Mouse (Mus musculus): ENCODE data around the gene Ptprn2. TPM values are rescaled to one million over a fixed set of nuclear protein-coding genes. Genes with fewer than 3 reads are reported as not detected.

Gene Ptprn2
- polyA plus RNA-seq, 1 experiment from 2014 or later, result 0.08 TPM

DNA sequence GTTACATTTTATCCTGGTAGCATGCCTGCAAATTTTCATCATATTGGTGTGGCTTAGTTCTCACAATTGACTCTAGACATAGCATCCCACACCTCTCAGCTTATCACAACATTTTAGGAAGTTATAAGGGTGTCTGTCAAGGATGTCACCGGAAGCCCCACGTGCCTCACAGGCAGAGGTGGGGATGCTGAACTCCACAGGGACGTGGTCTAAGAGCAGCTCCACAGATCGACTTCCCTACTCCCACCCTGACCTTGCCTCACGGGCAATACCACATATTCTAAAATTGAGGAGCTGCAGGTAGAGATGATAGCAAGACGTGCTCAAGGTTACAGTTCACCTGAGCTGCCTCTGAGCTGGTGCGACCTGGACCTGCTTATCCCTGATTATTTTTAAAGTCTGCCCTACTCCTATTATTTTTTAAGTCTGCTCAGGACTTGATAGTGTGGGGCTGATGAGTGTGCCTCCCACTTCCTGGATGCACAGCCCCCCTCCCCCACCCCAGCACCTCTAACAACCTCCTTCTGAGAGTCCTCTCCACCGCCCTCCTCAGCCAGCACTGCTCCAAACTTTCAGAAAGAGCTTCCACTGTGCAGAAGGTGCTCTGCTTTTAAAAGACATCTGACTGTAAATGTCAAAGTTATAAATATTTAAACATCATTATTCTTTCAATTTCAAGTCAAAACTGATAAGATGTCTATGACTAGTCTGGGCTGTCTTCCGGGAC, 672.3 kb downstream of the Ptprn2 start:
- Histone ChIP-seq H3K27me3 (ENCODE audit: control insufficient read depth, insufficient read depth, low read length) (peaks cover 96% of the 10 kb centered on the region), H3K27ac (ENCODE audit: low read depth, low read length) (no peak overlapping the region), H3K4me2 (replicated peaks; ENCODE audit: low read depth, low read length) (no peak overlapping the region), H3K9ac (ENCODE audit: low read depth, low read length) (no peak overlapping the region), H3K36me3 (ENCODE audit: control insufficient read depth, insufficient read depth, low read length) (no peaks in the 10 kb centered on the region), H3K9me3 (ENCODE audit: control insufficient read depth, low read length) (no peaks in the 10 kb centered on the region), H3K4me1 (ENCODE audit: control insufficient read depth, insufficient read depth, low read length) (no peaks in the 10 kb centered on the region), H3K4me3 (ENCODE audit: low read length) (no peak overlapping the region)
- 16% methylated on average over 9 of the region's 9 CpGs for WGBS
- no peak for ATAC-seq (ENCODE audit: low FRiP score, low TSS enrichment)

- no peaks in the 10 kb centered on the region for H3K9me3 ChIP-seq (ENCODE audit: control insufficient read depth, low read length)
- H3K4me2 ChIP-seq (replicated peaks; ENCODE audit: low read depth, low read length), result peak overlapping the region; percentile 31; the same call in 1 of the 2 replicates
- peaks cover 90% of the 10 kb centered on the region for H3K27me3 ChIP-seq (ENCODE audit: control insufficient read depth, insufficient read depth, low read length)
- H3K4me1 ChIP-seq (ENCODE audit: control insufficient read depth, insufficient read depth, low read length), result no peaks in the 10 kb centered on the region
- peak overlapping the region; percentile 17; the same call in 1 of the 2 replicates for H3K4me3 ChIP-seq (ENCODE audit: low read length)
- peak; percentile 13; the same call in 1 of the 2 replicates for ATAC-seq (ENCODE audit: low FRiP score, low TSS enrichment)
- 6% methylated on average over 17 of the region's 17 CpGs for WGBS
- no peaks in the 10 kb centered on the region for H3K36me3 ChIP-seq (ENCODE audit: control insufficient read depth, insufficient read depth, low read length)
- no peak overlapping the region for H3K27ac ChIP-seq (ENCODE audit: low read depth, low read length)
- no peak overlapping the region for H3K9ac ChIP-seq (ENCODE audit: low read depth, low read length)
Measured at GRCm38 (mm10) chr12:117158950-117159668, 673.6 kb downstream of the Ptprn2 start.

DNA sequence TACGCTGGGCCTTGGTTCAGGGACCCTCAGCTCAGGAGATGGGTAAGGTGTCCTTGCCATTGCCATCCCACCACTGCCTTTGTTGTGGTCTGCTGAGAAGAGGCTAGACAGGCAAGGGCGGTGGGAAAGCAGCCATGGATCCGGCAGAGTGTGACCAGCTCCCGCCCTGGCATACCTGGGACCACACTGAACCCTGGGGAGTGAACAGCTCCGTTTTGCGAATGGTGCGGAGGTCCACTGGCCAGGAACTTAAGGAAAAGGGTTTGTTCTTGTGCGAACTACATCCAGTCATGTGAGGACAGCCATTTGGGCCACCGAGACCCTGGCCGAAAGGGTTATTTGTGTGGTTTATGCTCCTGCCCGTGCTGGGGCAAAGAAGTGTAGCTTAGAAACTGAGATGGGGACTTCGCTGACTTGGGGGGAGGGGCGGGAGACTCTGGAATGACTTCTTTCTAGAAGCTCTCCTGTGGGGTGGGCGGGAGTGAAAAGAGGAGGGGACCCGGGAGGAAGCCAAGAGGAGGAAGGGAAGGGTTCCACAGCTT, 674.2 kb downstream of the Ptprn2 start:
- H3K4me3 ChIP-seq (ENCODE audit: low read length), result peak overlapping the region; percentile 17
- WGBS, result 4% methylated on average over 15 of the region's 15 CpGs
- no peak overlapping the region for H3K9ac ChIP-seq (ENCODE audit: low read depth, low read length)
- peak overlapping the region; percentile 31 for H3K4me2 ChIP-seq (replicated peaks; ENCODE audit: low read depth, low read length)
- peaks cover 86% of the 10 kb centered on the region for H3K27me3 ChIP-seq (ENCODE audit: control insufficient read depth, insufficient read depth, low read length)
- H3K36me3 ChIP-seq (ENCODE audit: control insufficient read depth, insufficient read depth, low read length), result no peaks in the 10 kb centered on the region
- ATAC-seq (ENCODE audit: low FRiP score, low TSS enrichment), result peak; percentile 33
- H3K27ac ChIP-seq (ENCODE audit: low read depth, low read length), result no peak overlapping the region
- no peaks in the 10 kb centered on the region for H3K9me3 ChIP-seq (ENCODE audit: control insufficient read depth, low read length)
- H3K4me1 ChIP-seq (ENCODE audit: control insufficient read depth, insufficient read depth, low read length), result no peaks in the 10 kb centered on the region

DNA sequence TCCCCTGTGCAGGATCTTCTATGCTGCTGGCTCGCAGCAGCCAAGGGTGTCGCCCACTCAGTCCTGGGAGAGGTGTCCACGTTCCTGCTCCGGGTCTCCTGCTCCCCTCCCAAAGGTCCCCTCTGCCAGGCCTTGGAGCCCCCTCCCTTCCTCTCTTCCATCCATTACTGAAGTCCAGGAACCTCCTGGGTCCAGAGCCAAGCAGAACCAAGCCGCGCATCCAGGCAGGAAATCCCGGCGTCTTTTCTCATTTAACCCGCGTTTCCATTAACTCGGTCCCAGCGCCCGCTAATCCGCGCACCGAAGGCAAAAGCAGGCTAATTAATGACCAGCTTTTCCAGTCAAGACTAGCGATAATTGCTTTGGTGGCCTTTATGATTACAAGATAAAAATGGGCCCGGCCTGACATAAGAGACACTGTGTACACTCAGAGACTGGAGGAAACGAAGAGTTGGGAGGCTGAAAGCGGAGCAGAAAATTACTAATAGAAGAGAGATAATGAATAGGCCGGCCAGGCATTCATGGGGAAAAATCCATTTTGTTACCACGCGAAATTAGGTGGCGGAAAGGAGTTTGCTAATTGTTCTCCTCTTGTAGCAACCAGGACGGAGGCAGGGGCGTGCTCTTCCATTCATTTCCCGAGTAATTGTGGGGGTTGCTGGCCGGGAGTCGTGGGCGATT, 674.8 kb downstream of the Ptprn2 start:
- peak; percentile 46 for ATAC-seq (ENCODE audit: low FRiP score, low TSS enrichment)
- H3K4me1 ChIP-seq (ENCODE audit: control insufficient read depth, insufficient read depth, low read length), result no peaks in the 10 kb centered on the region
- no peak overlapping the region for H3K27ac ChIP-seq (ENCODE audit: low read depth, low read length)
- no peaks in the 10 kb centered on the region for H3K36me3 ChIP-seq (ENCODE audit: control insufficient read depth, insufficient read depth, low read length)
- 4% methylated on average over 30 of the region's 30 CpGs for WGBS
- H3K9me3 ChIP-seq (ENCODE audit: control insufficient read depth, low read length), result no peaks in the 10 kb centered on the region
- H3K9ac ChIP-seq (ENCODE audit: low read depth, low read length), result no peak overlapping the region
- peaks cover 80% of the 10 kb centered on the region for H3K27me3 ChIP-seq (ENCODE audit: control insufficient read depth, insufficient read depth, low read length)
- H3K4me2 ChIP-seq (replicated peaks; ENCODE audit: low read depth, low read length), result peak overlapping the region; percentile 31
- H3K4me3 ChIP-seq (ENCODE audit: low read length), result peak overlapping the region; percentile 17

- peaks cover 63% of the 10 kb centered on the region for H3K27me3 ChIP-seq (ENCODE audit: control insufficient read depth, insufficient read depth, low read length)
- H3K4me2 ChIP-seq (replicated peaks; ENCODE audit: low read depth, low read length), result no peak overlapping the region
- no peak overlapping the region for H3K27ac ChIP-seq (ENCODE audit: low read depth, low read length)
- no peaks in the 10 kb centered on the region for H3K36me3 ChIP-seq (ENCODE audit: control insufficient read depth, insufficient read depth, low read length)
- ATAC-seq (ENCODE audit: low FRiP score, low TSS enrichment), result no peak
- H3K9ac ChIP-seq (ENCODE audit: low read depth, low read length), result no peak overlapping the region
- H3K4me1 ChIP-seq (ENCODE audit: control insufficient read depth, insufficient read depth, low read length), result no peaks in the 10 kb centered on the region
- H3K9me3 ChIP-seq (ENCODE audit: control insufficient read depth, low read length), result no peaks in the 10 kb centered on the region
- 51% methylated on average over 3 of the region's 3 CpGs for WGBS
- no peak overlapping the region for H3K4me3 ChIP-seq (ENCODE audit: low read length)
Measured at GRCm38 (mm10) chr12:117162180-117162579, 676.7 kb downstream of the Ptprn2 start.

DNA sequence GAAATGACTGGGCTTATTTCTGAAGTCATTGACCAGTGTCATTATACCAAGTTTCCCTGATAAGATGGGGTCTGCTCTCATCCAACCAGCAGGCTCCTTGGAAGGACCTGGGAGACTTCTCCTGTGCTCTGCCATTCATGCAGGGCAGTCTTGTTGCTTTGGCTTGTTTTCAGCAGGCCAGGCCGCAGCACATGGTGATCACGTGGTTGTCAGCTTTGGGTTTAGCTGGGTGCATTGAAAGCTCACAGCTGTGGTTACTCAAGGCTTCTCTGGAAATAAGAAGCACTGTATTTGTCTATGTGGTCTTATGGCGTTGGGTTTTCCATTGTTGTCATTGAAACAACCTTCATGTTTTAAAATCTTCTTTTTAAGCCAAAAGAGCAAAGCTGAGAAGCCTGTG, 678.3 kb downstream of the Ptprn2 start:
- Histone ChIP-seq H3K4me3 (ENCODE audit: low read length) (no peak overlapping the region), H3K27ac (ENCODE audit: low read depth, low read length) (no peak overlapping the region), H3K27me3 (ENCODE audit: control insufficient read depth, insufficient read depth, low read length) (peaks cover 52% of the 10 kb centered on the region), H3K36me3 (ENCODE audit: control insufficient read depth, insufficient read depth, low read length) (no peaks in the 10 kb centered on the region), H3K9ac (ENCODE audit: low read depth, low read length) (no peak overlapping the region), H3K4me1 (ENCODE audit: control insufficient read depth, insufficient read depth, low read length) (no peaks in the 10 kb centered on the region), H3K4me2 (replicated peaks; ENCODE audit: low read depth, low read length) (no peak overlapping the region), H3K9me3 (ENCODE audit: control insufficient read depth, low read length) (no peaks in the 10 kb centered on the region)
- ATAC-seq (ENCODE audit: low FRiP score, low TSS enrichment), result no peak
- WGBS, result 48% methylated on average over 3 of the region's 3 CpGs

DNA sequence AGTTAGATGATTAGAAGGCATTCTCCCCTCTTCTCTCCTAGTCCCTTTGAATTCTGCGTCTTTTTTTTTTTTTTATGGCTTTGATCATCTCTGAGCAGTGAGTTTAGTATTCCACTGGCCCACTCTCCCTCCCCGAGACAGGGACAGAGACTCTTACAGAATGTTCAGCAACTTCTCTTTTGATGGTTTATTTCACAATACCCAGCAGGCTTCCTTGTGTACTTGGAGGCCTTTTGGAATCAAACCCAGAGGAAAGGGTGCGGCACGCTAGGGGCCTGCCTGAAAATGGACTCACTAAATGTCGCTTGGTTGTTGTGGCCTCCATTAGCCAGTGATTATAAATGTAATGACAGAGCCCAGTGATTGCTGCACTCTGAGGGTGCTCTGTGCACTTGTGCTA, 680.7 kb downstream of the Ptprn2 start:
- Histone ChIP-seq H3K4me3 (ENCODE audit: low read length) (no peak overlapping the region), H3K9me3 (ENCODE audit: control insufficient read depth, low read length) (no peaks in the 10 kb centered on the region), H3K4me1 (ENCODE audit: control insufficient read depth, insufficient read depth, low read length) (no peaks in the 10 kb centered on the region), H3K36me3 (ENCODE audit: control insufficient read depth, insufficient read depth, low read length) (no peaks in the 10 kb centered on the region), H3K4me2 (replicated peaks; ENCODE audit: low read depth, low read length) (no peak overlapping the region), H3K27me3 (ENCODE audit: control insufficient read depth, insufficient read depth, low read length) (peaks cover 39% of the 10 kb centered on the region), H3K9ac (ENCODE audit: low read depth, low read length) (no peak overlapping the region), H3K27ac (ENCODE audit: low read depth, low read length) (no peak overlapping the region)
- WGBS, result 83% methylated on average over 5 of the region's 5 CpGs
- no peak for ATAC-seq (ENCODE audit: low FRiP score, low TSS enrichment)

DNA sequence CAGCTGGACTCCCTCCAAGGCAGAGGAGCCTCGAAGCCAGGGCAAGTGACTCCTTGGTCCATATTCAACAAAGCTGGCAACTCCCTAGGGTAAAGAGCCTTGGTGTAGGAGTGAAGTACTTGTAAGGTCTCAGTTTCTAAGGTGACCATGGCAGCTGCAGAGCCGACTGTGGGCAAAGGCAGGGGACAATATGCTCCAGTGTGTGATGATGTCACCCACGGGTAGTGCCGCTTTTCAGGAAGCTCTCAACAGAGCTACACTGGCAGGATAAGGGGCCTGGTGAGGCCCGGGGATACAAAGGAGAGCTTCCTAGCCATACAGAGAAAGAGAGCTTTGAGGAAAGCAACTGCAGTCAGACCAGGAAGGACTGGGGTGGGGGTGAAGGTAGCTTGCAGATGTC, 684.1 kb downstream of the Ptprn2 start:
- Histone ChIP-seq H3K4me2 (replicated peaks; ENCODE audit: low read depth, low read length) (no peak overlapping the region), H3K9me3 (ENCODE audit: control insufficient read depth, low read length) (no peaks in the 10 kb centered on the region), H3K9ac (ENCODE audit: low read depth, low read length) (no peak overlapping the region), H3K4me3 (ENCODE audit: low read length) (no peak overlapping the region), H3K27ac (ENCODE audit: low read depth, low read length) (no peak overlapping the region), H3K36me3 (ENCODE audit: control insufficient read depth, insufficient read depth, low read length) (no peaks in the 10 kb centered on the region), H3K4me1 (ENCODE audit: control insufficient read depth, insufficient read depth, low read length) (no peaks in the 10 kb centered on the region), H3K27me3 (ENCODE audit: control insufficient read depth, insufficient read depth, low read length) (peaks cover 25% of the 10 kb centered on the region; the same call in 1 of the 2 replicates)
- 51% methylated on average over 5 of the region's 5 CpGs for WGBS
- no peak for ATAC-seq (ENCODE audit: low FRiP score, low TSS enrichment)
